Mouse (Mus musculus): Measurements from ENCODE around the gene Grin2b. TPM values are rescaled to one million over a fixed set of nuclear protein-coding genes. Genes with fewer than 3 reads are reported as not detected.

Grin2b gene
- total RNA-seq (2023): not detected

GRCm38 (mm10) chr6:136173191-136173896 lies at the start of gene Grin2b:
Gene Grin2b (minus strand): TSS chr6:136173511.

Other genes starting within 250 kb of the Grin2b start
- gene Gm8994, start 154.0 kb upstream of the Grin2b start, total RNA-seq (2023): not detected
- not detected for gene E330021D16Rik, start 242.1 kb upstream of the Grin2b start, total RNA-seq (2023)